Mouse (Mus musculus) embryonic facial prominence, embryonic 10.5 days (tissue): Measurements from ENCODE around the gene Hist1h3d. TPM values are rescaled to one million over a fixed set of nuclear protein-coding genes. Genes with fewer than 3 reads are reported as not detected.
"Not testable (repeated sequence)": the region's sequence is repeated elsewhere in the genome, so short reads cannot be mapped to it uniquely, and the experiment has no call there.

Experiments
- DNase-seq: peaks from one replicate; pipeline ENCODE4 v3.0.0-alpha.2; 2017; ENCODE audit warnings: low spot score
- H3K27ac ChIP-seq: fragments of 300-500 bp; sonication (generic); replicated peaks from 2 replicates; pipeline ENCODE4 v1.5.1; 2016; ENCODE audit warnings: mild to moderate bottlenecking
- H3K27me3 ChIP-seq: fragments of 300-500 bp; sonication (generic); replicated peaks from 2 replicates; pipeline ENCODE4 v1.6.1; 2016; ENCODE audit warnings: low read depth, mild to moderate bottlenecking; ENCODE audit not compliant: poor library complexity, severe bottlenecking
- H3K36me3 ChIP-seq: fragments of 300-500 bp; sonication (generic); replicated peaks from 2 replicates; pipeline ENCODE4 v1.6.1; 2016; ENCODE audit warnings: mild to moderate bottlenecking, moderate library complexity
- H3K4me1 ChIP-seq: fragments of 300-500 bp; sonication (generic); 2 replicates; pipeline ENCODE4 v1.6.1; 2016
- H3K4me3 ChIP-seq: fragments of 300-500 bp; sonication (generic); 2 replicates; pipeline ENCODE4 v1.5.1; 2016; ENCODE audit warnings: mild to moderate bottlenecking, moderate library complexity
- H3K9me3 ChIP-seq: fragments of 300-500 bp; sonication (generic); 2 replicates; pipeline ENCODE4 v1.6.1; 2016; ENCODE audit warnings: mild to moderate bottlenecking
- WGBS: fragments of 180-500 bp; shearing (Covaris S2); methylation state at CpG from one replicate; pipeline ENCODE4 v1.1.7; 2016; 5-methylcytosine and 5-hydroxymethylcytosine counted together
- polyA plus RNA-seq: library from polyadenylated mRNA; unstranded; fragments of >200 nt; fragmentation: Nextera tagmentation; extraction: Ambion mirVana; gene quantifications from 2 replicates; pipeline ENCODE4 v1.2.1, GENCODE M21; 2016

Hist1h3d gene
- polyA plus RNA-seq, 1 experiment from 2014 or later = 9.3 TPM

GRCm38 (mm10) chr13:23535137-23536075 lies 40.2 kb upstream of the Hist1h3d start, which contains the start of gene Hist1h3g:
Gene Hist1h3g (plus strand): TSS chr13:23535422.
- not testable (repeated sequence) for H3K9me3 ChIP-seq, H3K27me3 ChIP-seq, H3K36me3 ChIP-seq
- peaks cover 35% of the 10 kb centered on the region for H3K4me1 ChIP-seq
- H3K27ac ChIP-seq = peak within 1 kb of the TSS; percentile 94
- WGBS = under 1% methylated on average over 53 of the region's 62 CpGs
- peak within 1 kb of the TSS; percentile 60 for H3K4me3 ChIP-seq
- peak; percentile 92 for DNase-seq

- peaks cover 35% of the 10 kb centered on the region for H3K4me1 ChIP-seq
- no peaks in the 10 kb centered on the region for H3K9me3 ChIP-seq
- H3K27me3 ChIP-seq = no peaks in the 10 kb centered on the region
- no peaks in the 10 kb centered on the region for H3K36me3 ChIP-seq
- whole genome bisulfite sequencing = 24% methylated on average over 7 of the region's 7 CpGs
- no peak for DNase-seq
- peak overlapping the region; percentile 60 for H3K4me3 ChIP-seq
- peak overlapping the region; percentile 94 for H3K27ac ChIP-seq
Measured at GRCm38 (mm10) chr13:23536076-23536822, 39.3 kb upstream of the Hist1h3d start.

DNA sequence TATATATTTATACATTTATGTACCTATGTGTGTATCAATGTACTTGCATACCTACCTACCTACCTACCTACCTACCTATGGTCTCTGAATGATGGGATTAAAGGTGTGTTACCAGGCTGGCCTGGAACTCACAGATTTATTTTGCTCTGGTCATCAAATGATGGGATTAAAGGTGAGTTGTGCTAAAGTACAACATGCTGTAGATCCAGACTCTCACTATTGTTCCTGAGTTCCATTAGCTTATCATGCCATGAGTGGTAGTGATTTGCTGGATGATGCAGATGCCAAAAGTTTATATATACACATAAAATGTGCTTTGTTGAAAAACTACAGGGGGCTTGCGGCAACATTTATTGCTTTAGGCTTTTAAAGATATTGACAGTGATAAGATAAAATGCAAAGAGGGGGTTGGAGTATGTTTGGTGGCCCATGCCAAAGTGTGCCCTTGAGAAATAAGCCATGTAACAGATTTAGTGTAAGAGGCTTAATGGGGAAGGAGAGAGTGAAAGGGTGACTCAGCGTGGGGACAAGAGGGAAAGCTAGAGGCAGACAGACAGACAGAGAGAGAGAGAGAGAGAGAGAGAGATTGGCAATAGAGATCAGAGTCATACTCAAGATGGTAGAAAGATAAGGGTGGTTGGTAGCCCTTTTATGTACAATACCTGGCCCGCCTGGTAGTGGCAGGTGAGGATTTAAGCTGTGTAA lies 38.4 kb upstream of the Hist1h3d start:
- Histone ChIP-seq H3K4me3 (peak overlapping the region; percentile 60), H3K27ac (peak overlapping the region; percentile 94), H3K4me1 (peaks cover 38% of the 10 kb centered on the region), H3K36me3 (no peaks in the 10 kb centered on the region), H3K9me3 (no peaks in the 10 kb centered on the region), H3K27me3 (no peaks in the 10 kb centered on the region)
- 81% methylated on average over 3 of the region's 3 CpGs for WGBS
- DNase-seq = no peak

GRCm38 (mm10) chr13:23538249-23538648 lies 37.3 kb upstream of the Hist1h3d start:
- peak overlapping the region; percentile 35; the same call in 1 of the 2 replicates for H3K4me3 ChIP-seq
- WGBS = 81% methylated on average over 5 of the region's 5 CpGs
- no peaks in the 10 kb centered on the region for H3K27me3 ChIP-seq
- H3K27ac ChIP-seq = peak overlapping the region; percentile 66
- no peaks in the 10 kb centered on the region for H3K9me3 ChIP-seq
- no peak for DNase-seq
- H3K36me3 ChIP-seq = no peaks in the 10 kb centered on the region
- H3K4me1 ChIP-seq = peaks cover 31% of the 10 kb centered on the region

GRCm38 (mm10) chr13:23539821-23540220 lies 35.7 kb upstream of the Hist1h3d start:
- not testable (repeated sequence) for H3K27ac ChIP-seq, H3K27me3 ChIP-seq, H3K9me3 ChIP-seq, DNase-seq, H3K36me3 ChIP-seq, H3K4me3 ChIP-seq
- 67% methylated on average over 1 of the region's 1 CpGs for WGBS
- peaks cover 29% of the 10 kb centered on the region for H3K4me1 ChIP-seq

DNA sequence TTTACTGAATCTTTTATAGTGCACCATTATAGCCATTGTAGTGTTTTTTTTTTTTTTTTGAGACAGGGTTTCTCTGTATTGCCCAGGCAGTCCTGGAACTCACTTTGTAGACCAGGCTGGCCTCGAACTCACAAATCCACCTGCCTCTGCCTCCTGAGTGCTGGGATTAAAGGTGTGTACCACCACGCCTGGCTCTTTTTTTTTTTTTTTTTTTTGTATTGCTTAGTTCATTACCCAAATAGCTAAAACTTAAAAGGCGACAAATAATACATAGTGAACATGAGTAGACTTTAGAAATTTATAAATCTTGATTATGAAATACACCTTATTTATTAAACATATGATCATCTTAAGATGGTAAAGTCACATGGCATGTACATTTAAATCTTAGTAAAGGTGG lies 34.1 kb upstream of the Hist1h3d start:
- Histone ChIP-seq H3K9me3 (no peaks in the 10 kb centered on the region), H3K4me3 (peak overlapping the region; percentile 62), H3K27ac (no peak overlapping the region), H3K36me3 (no peaks in the 10 kb centered on the region), H3K27me3 (no peaks in the 10 kb centered on the region), H3K4me1 (peaks cover 32% of the 10 kb centered on the region)
- WGBS = 88% methylated on average over 3 of the region's 3 CpGs
- no peak for DNase-seq

- not testable (repeated sequence) for DNase-seq
- WGBS = 7% methylated on average over 3 of the region's 3 CpGs
Measured at GRCm38 (mm10) chr13:23542225-23542980, 33.2 kb upstream of the Hist1h3d start.

DNA sequence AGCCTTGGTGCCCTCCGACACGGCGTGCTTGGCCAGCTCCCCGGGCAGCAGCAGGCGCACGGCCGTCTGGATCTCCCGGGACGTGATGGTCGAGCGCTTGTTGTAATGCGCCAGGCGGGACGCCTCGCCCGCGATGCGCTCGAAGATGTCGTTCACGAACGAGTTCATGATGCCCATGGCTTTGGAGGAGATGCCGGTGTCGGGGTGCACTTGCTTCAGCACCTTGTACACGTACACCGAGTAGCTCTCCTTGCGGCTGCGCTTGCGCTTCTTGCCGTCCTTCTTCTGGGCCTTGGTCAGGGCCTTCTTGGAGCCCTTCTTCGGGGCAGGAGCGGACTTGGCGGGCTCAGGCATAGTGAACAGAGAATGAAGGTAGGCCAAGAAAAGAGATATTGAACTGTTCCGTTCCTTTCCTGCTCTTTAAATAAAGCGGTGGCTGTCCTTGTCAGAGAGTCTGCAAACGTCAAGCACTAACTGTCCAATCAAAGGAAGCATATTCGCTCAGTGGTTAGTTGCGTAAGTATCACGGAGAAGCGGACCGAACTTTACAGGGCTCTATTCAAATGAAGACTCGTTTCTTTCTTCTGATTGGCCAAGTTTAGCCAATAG lies 32.5 kb upstream of the Hist1h3d start, which contains the start of gene Hist1h2bh:
Gene Hist1h2bh, minus strand, starts transcription at position 394 of the 609 bp plus-strand sequence.
- Histone ChIP-seq H3K27ac (peak within 1 kb of the TSS; percentile 94), H3K4me1 (peaks cover 19% of the 10 kb centered on the region), H3K4me3 (peak within 1 kb of the TSS; percentile 62)
- WGBS = under 1% methylated on average over 42 of the region's 42 CpGs
- not testable (repeated sequence) for H3K36me3 ChIP-seq, H3K27me3 ChIP-seq, H3K9me3 ChIP-seq
- DNase-seq = peak; percentile 80

More at GRCm38 (mm10) chr13:23542225-23542980, 33.2 kb upstream of the Hist1h3d start:
- H3K27me3 ChIP-seq, H3K36me3 ChIP-seq, H3K9me3 ChIP-seq: not testable (repeated sequence)
- H3K27ac ChIP-seq = peak overlapping the region; percentile 94
- H3K4me3 ChIP-seq = peak overlapping the region; percentile 62
- peaks cover 25% of the 10 kb centered on the region for H3K4me1 ChIP-seq

- H3K4me3 ChIP-seq = peak within 1 kb of the TSS; percentile 62
- peak; percentile 62 for DNase-seq
- WGBS = under 1% methylated on average over 29 of the region's 45 CpGs
- peaks cover 20% of the 10 kb centered on the region for H3K4me1 ChIP-seq
- no peaks in the 10 kb centered on the region for H3K9me3 ChIP-seq
- no peaks in the 10 kb centered on the region for H3K27me3 ChIP-seq
- no peaks in the 10 kb centered on the region for H3K36me3 ChIP-seq
- peak within 1 kb of the TSS; percentile 94 for H3K27ac ChIP-seq
Measured at GRCm38 (mm10) chr13:23543965-23544786, 31.4 kb upstream of the Hist1h3d start, which contains the start of gene Hist1h3f. Gene Hist1h3f (plus strand): TSS chr13:23544052.

DNA sequence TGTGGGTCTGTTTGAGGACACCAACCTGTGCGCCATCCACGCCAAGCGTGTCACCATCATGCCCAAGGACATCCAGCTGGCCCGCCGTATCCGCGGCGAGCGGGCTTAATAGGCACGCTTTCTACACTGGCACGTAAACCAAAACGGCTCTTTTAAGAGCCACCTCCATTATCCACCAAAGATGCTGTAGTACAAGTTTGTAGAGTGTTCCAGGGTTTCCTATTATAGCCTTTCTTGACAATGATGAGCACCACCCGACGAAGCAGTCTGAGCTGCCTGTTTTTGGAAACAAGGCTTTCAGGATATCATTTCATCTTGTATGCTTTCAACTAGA lies 30.8 kb upstream of the Hist1h3d start:
- WGBS = 0% methylated on average over 14 of the region's 14 CpGs
- H3K9me3 ChIP-seq, H3K27me3 ChIP-seq, H3K36me3 ChIP-seq, DNase-seq: not testable (repeated sequence)
- Histone ChIP-seq H3K4me1 (peaks cover 20% of the 10 kb centered on the region), H3K4me3 (peak overlapping the region; percentile 62), H3K27ac (peak overlapping the region; percentile 94)

DNA sequence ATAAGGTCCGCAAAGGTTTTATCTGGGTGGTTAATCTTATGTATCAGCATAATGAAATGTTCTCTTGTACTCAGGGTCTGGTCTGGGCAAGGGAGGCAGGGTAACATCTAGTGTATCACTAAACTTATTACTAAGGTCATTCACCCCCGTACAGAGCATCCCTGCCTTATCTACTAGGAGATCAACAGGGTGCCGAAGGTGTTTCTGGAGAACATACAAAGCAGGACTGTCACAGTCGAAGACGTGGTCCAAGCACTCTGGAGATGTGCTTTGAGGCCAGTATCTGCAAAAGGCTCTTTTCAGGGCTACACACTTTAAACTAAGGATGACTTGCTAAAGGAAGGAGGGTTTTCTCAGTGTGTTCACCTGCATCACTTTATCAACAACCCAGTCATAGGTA lies 28.9 kb upstream of the Hist1h3d start:
- Histone ChIP-seq H3K27me3 (no peaks in the 10 kb centered on the region), H3K4me1 (peaks cover 25% of the 10 kb centered on the region), H3K4me3 (0 out of 2 replicates have a peak overlapping the region, but pooled peaks have one; percentile 3), H3K9me3 (no peaks in the 10 kb centered on the region), H3K27ac (peak overlapping the region; percentile 75), H3K36me3 (no peaks in the 10 kb centered on the region)
- 77% methylated on average over 5 of the region's 5 CpGs for WGBS
- DNase-seq = no peak
